Mouse (Mus musculus): Measurements from ENCODE around the gene Galntl6. TPM values are rescaled to one million over a fixed set of nuclear protein-coding genes. Genes with fewer than 3 reads are reported as not detected.

Galntl6 gene
- total RNA-seq, 1 experiment from 2014 or later = not detected

DNA sequence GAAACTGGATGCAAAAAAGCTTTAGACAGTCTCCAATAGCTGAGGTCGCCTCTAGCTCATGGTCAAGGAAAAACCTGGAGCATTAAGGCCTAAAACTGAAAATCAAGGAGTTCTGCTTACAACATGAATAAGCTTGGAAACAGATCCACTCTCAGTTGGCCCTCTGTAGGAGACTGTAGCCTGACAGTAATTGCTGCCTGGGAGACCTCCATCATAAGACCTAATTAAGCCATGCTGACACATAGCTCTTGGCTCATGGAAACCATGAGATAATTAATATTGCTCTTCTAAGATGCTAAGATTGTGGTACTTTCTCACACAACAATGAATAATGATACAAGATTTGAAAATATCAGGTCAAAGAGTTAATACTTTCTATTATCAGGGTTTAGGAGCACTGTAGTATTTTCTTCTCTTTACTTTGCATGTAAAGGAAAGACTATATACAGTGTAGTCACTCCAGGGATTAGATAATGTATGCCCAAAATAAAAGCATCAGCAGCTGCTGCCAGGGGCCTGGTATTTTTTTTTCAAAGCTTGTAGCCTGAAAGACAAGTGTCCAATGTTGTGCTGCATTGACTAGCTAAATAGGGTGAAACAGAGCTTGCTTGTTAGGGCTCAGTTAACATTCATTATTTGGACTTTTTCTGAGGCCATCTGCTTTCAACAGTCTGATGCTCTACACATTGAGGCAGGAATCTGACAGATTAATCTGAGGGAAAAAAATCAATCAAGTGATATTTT is 922.8 kb downstream of the Galntl6 start:
- no peak for ATAC-seq (replicated peaks; ENCODE audit: low read depth, poor library complexity, severe bottlenecking)

DNA sequence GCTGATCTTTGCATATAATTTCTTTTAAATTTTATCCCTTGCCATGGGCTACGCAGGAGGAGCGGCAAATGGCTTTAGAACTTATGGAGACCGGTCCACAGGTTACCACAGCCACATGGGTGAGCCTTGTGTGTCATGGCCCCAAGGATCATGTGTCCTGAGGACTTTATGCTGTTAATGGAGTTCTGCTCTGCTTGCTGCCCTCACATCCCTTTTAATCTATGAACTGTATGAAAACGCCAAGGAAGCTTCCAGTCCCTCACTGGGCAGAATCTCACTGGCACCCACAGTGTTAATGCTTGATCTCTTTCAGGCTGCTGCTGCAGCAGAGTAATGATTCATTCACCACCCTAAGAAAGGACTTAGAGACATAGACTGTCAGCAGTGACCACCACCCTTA is 935.1 kb downstream of the Galntl6 start:
- no peak for ATAC-seq (replicated peaks; ENCODE audit: low read depth, poor library complexity, severe bottlenecking)

DNA sequence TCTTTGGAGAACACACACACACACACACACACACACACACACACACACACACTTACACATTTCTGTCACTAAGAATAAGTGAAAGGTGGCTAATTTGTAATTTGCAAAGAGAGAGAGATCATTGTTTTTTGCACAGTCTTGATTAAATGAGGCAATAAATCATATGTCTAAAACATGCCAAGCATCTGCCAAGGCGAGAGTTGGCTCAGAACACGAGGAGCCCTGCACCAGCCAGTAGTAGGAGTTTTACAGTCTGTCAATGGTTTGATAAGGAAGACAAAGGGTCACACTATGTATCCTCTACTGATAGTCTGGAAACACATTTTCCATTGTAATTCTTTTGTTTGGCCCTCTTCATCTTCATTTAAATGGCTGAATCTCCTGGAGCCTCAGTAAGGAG is 938.3 kb downstream of the Galntl6 start:
- ATAC-seq (replicated peaks; ENCODE audit: low read depth, poor library complexity, severe bottlenecking) = no peak

DNA sequence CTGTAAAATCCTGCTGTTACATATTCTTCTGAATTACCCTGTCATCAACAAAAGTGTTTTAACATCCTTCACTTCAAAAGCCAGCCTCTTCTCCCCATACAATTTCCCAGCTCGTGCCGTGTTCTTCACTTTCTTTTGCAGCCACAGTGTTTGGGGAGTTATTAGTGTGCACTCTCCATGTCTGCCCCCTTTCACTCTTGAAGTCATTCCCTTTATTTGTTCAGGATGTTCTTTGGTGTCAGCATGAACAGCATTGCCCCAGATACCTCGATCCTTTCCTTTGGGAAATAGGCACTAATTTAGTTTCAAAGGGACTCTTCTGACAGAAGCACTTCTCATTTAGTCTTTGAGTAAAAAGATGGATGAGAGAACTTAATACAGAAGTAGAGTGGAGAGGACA is 939.6 kb downstream of the Galntl6 start:
- ATAC-seq (replicated peaks; ENCODE audit: low read depth, poor library complexity, severe bottlenecking) = no peak

DNA sequence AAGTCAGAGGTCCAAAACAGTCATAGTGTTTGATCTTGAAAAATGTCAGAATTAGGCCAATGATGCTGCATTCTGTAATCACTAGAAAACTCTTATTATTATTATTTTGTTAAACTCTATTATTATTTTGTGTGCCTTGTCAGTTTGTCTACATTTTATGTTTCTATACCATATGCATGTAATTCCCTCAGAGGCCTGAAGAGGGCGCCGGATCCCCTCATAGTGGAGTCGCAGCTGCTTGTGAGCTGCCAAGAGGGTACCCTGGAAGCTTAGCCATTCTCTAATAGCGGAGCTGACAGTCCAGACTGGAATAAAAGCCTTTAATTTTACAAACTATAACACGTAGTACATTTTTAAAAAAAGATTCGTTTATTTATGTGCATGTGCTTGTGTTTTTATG is 945.8 kb downstream of the Galntl6 start:
- ATAC-seq (replicated peaks; ENCODE audit: low read depth, poor library complexity, severe bottlenecking) = no peak

DNA sequence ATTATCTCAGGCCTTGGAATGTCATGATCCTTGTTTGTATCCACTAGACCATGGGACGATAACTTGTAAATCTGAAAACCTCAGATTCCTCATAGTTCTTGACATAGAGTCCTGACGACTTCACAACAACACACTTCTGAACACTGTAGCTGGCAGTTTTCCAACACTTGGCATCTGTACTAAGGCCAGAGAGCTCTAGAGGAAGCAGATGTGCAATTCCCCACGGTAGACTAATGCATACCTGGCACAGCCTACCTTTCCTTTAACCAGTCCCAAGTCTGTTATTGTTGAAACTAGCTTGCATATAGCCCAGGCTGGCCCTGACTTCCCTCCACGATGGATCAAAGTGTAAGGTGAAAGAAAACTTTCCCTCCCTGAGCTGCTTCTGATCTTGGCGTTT is 946.9 kb downstream of the Galntl6 start:
- no peak for ATAC-seq (replicated peaks; ENCODE audit: low read depth, poor library complexity, severe bottlenecking)

DNA sequence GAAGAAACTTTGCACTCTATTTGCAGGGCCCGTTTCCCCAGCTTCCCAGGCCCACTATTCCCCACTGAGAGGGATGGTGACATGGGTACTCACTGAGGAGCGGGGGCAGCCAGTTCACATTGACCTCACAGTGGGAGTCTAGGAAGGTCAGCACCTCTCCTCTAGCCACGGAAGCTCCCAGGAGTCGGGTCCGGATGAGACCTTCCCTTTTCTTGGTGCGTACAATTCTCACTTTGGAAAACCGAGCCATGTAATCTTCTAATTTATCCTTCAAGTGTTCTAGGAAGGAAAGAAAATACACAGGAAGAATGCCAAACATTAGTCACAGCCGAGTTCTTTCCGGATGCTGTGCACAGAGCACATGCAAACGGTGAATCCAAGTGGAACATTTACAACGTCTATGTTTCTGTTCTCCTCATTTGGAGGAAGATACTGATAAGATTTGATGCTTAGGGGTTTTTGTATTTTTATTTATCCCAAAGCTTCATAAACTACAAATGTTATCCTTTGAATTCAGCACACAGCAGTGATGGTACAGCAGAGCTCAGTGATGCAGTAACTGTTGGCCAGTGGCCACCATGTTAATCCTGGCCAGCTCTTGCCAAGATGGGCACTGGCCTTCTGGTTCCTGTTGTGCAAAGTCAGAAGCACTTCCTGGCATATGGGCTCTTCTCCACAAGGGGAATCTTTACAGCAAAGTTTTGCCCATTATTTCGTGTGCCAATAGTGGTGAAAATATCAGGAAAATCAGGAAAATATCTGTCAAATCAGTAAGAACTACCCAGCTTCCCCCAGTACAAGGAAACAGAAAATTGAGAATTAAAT is 949.9 kb downstream of the Galntl6 start:
- ATAC-seq (replicated peaks; ENCODE audit: low read depth, poor library complexity, severe bottlenecking) = no peak

DNA sequence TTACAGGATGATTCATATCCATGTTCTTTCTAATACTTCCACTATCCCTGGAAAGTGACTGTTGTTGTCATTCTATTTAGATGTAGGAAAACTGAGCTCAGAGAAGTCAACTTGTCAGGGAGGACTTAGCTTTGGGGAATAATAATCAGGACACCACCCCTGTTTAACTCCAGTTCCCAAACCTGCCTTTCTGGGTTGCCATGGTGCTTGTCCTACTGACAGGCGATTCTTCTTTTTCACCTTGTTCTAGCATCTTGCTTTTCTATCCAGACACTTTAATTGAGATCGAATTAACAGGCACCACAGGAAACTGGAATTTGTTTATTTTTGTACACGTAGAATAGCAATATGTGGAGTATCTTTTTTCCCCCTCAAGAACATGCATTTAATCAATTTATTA is 953.3 kb downstream of the Galntl6 start:
- ATAC-seq (replicated peaks; ENCODE audit: low read depth, poor library complexity, severe bottlenecking) = no peak

DNA sequence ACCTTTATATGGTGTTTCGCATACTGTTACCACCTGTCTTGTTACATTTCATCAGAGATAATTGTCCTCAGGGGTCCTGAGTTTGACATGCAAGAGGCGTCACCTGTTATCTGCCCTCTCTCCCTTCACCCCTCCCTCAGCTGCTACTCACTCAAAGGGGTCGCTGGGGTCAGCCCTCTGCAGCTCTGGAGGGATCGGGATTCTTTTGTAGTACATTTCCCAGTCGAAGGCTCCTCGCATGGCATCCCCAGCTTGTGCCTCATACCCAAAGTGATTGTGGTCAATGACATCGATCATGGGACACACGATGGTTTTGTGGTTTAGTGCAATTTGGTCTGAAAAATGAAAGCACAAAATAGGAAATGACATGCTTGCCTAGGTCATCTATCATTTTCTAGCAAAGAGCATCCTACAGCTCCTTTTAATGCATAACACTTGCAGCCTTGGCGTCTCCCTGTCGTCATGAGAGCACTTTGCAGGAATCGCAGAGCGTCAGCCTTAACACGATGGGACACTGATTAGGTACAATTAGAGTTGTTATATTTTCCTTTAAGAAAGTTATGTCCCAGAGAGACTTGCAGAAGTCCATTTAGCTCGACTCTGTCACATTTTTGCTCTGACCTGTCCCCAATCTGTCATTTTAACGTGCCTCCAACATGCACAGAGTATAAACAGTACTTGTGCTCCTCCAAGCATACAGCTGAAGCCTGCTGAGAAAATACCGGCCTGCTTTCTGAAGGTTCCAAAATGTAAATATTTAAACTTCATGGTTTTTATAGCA is 954.1 kb downstream of the Galntl6 start:
- no peak for ATAC-seq (replicated peaks; ENCODE audit: low read depth, poor library complexity, severe bottlenecking)

DNA sequence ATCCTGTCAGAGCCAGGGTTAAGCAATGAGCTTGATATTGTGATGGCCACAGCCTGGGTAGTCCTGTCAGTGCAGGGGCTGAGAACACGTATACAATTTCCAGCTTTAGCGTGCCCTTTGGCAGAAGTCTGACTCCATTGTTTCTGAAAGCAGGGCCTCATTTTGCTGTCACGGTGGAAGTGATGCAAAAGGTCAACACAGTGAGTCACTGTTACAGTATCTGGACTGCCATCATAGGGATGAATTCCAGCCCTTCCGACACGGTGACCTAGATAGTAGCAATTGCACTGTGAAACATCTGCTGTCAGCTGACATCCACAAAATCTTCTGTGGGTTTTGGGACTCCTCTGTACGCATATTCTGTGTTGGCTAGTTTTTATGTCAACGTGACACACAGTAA is 956.9 kb downstream of the Galntl6 start:
- ATAC-seq (replicated peaks; ENCODE audit: low read depth, poor library complexity, severe bottlenecking) = no peak

DNA sequence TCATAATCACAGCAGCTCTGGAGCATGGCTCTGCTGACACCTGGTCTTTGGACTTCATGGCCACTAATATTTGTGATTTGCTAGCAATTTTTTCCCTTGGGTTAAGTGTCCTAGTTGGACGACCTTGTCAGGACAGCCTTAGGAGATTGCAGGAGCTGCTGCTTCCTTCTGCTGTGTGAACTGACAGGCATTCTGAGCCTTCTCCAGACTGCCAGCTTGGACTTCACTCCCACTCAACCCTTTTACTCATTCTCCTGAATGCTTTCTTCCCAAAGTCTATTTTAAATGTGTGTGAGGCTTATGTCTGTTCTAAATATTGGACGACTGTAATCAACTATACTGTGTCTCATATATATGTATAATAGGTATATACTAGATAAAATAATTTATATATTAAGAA is 971.3 kb downstream of the Galntl6 start:
- ATAC-seq (replicated peaks; ENCODE audit: low read depth, poor library complexity, severe bottlenecking) = no peak

DNA sequence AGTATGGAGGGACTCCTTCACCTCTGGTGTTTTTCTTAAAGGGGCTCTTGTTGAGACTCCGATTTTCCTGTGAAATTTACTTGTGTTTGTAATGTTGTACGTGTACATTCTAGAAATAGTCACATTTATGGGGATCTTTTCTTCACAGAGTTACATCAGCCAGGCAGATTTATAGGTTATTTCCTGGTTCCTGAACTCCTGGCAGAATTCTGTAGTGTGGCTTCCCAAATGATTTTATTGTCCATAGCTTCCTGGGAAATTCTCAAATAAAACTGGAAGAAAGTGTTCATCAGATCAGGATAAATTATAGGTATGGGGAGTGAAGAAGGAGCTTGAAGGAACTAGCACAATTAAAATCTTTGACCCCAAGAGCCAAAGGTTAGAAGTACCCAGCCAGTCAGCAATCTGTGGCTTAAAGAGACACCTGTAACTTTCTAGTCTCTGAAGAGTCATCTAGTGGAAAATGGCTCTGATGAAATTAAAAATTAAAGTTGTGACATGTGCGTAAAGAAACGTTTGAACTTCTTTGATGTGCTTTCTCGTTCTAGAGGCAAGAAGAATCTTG is 972.5 kb downstream of the Galntl6 start:
- no peak for ATAC-seq (replicated peaks; ENCODE audit: low read depth, poor library complexity, severe bottlenecking)

DNA sequence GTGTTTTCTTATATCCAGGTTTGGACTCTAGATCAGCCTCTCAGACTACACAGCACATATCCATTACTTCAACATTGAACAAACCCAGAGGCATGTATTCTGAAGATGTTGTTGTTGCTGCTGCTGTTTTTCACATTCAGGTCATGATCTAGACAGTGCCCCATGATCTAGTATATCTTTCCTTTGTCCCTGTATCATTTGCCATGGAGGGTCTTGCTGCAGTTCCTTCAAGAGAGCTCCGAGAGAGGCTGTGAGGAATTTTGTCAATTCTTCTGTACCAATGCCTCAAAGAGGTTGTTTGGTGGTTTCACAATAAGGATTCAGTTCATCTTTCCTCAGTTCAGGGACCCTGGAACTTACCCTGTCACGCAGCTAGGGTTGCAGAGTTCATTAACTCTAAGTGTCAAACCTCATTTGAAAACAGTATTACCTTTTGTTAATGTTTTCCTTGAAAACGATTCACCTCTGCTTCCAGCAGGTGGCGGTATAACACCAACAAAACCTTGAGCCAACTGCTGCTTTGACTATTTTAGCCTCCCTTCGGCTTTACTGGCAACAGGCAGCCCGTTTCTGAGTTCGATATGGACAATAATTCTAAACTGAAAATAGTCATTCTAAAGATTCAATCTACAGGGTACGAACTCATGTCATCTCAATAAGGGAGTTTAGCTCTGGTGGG is 973.1 kb downstream of the Galntl6 start:
- peak; percentile 72 for ATAC-seq (replicated peaks; ENCODE audit: low read depth, poor library complexity, severe bottlenecking)

DNA sequence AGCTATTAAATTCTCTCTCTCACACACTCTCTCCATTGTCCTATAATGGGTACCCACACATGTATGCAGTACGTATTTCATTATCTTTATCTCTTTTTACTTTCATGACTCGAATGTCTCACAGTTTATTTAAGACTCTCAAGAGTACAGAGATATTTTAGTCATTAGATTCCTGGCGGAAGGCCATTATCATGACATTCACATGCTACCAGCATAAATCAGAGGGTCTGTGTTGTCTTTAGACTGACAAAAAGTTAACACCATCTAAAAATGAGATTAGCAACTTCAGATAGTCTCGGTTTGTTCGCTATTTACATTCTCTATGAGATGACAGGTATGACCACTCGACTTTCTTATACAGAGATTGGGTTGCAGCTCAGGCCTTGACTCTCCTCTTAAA is 985.4 kb downstream of the Galntl6 start:
- ATAC-seq (replicated peaks; ENCODE audit: low read depth, poor library complexity, severe bottlenecking) = no peak

DNA sequence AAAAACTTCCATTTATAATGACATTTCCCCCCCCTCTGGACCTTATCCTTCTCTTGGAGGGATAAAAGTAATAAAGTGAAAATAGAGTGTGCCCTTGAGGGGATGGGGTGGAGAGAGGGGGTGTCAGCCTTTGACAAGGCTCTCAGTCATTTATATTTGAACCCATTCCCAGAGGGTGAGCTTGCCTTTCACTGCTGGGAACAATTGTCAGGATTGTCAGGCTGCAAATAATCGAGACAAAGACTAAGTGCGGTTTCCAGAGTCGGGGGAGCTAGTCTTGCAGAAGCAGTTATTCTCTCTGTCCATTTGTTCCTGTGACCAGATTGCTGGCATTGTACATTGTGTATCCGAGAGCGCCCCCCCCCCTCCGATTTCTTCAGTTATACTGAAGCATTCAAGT is 988.9 kb downstream of the Galntl6 start:
- ATAC-seq (replicated peaks; ENCODE audit: low read depth, poor library complexity, severe bottlenecking) = no peak

DNA sequence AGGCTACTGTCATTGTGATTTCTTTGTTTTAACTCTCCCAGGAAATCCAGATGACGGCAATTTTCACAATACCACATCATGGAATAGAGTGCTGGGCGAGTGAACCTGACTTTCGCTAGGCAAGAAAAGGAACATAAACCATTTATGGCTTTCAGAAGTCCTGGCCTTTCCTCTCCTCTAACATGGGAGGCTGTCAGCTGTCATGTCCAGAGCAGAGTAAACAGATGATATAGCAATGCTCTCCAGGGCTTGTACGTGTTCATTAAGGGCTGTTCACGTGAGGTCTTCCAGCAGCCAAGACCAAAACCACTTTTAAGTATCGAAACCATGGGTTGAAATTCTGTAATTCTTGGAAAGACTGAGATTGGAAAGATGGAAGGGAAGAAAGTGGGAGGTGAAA is 989.3 kb downstream of the Galntl6 start:
- no peak for ATAC-seq (replicated peaks; ENCODE audit: low read depth, poor library complexity, severe bottlenecking)

DNA sequence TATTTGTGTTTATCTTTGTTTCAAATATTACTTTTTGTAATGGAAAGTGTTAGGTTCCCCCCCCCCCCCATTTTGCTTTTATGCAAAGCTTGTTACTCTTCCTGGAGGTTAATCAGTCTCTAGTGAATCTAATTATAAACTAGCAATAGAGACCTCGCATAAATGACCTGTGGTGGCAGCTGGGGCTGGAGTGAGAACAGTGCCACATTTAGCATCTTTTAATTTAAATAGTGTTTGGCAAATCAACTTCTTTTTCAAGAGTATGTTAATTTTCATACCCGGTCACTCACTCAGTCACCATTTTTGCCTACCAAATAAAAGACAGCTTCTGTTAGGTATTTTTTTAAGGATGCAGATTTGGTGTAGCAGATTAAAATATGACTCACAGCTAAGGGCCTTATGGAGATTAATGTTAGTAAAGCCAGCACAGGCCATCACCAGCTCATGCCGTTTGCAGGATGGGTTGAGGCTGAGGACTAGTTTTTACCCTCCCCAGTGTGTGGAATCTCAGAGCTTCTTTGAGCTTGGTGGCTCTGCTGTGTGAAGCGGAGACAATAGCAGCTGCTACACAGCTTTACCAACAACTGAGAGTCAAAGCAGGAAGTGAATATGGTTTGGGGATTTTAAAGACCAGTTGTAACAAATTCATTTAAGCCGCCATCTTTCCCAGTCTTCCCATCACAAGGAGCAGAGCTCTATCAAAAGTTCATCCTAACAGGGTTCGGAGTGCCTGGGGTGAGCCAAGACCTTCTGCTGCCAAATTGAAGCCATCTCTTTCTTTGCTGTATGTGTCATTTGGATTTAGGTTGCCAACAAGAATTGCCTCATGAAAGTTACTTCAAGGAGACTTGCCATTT is 990.0 kb downstream of the Galntl6 start:
- ATAC-seq (replicated peaks; ENCODE audit: low read depth, poor library complexity, severe bottlenecking) = no peak

DNA sequence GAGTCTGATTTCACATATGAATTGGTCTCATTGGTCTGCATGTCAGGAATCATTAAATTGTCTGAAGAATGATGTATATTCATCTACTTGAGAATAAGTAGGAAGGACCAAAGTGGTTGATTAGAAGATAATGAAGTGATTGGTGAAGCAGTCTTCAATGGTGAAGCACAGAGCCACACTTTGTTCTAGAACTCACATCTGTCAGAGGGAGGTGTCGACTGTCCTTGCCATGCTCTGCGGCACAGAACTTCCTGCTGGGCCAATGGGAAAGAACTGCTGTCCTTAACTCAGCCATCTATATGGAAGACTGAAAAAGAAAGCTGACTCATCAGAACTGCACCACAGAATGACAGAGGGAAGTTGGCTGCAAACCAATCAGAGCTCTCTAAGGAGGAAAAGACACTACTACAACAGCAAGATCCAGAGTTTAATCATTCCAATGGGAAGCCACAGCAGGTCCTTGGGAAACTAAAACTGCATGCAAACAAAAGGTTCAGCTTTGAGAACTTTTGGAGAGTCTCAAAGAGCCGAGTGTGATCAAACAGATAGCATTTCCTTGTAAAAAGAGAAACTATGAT is 992.0 kb downstream of the Galntl6 start:
- no peak for ATAC-seq (replicated peaks; ENCODE audit: low read depth, poor library complexity, severe bottlenecking)

Measured in common myeloid progenitor, adult 5-6 weeks (primary cell).